Mouse (Mus musculus) stomach, postnatal 0 days (tissue): ENCODE results near the gene Tenm3.

ENCODE experiments used
- CTCF ChIP-seq: IDR thresholded peaks from 2 replicates; pipeline ENCODE4 v1.5.1; 2016; ENCODE audit warnings: antibody characterized with exemption, low read depth, mild to moderate bottlenecking, moderate library complexity
- EP300 ChIP-seq: optimal IDR thresholded peaks from 2 replicates; pipeline ENCODE3; 2016; ENCODE audit warnings: antibody characterized with exemption

DNA sequence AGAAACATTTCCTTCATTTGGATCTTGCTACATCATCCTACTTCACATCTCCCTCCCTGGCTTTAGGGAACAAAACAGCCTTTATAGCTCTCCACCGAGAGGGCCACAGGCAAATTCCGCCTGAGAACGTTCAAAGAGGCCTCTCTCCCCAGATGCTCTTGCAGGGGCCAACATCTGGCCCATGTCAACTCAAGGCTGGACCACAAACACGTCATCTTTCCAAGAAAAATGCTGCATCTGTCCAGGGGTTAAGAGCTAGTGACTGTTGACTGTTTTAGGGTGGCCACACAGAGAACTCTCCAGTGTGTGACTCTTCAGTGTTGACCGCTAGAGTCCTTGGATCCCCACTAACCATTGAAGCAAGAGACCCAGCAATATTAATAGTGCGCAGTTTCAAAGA, 139.3 kb downstream of the Tenm3 start:
- TF ChIP-seq CTCF, result no peak
- no peak for TF ChIP-seq EP300
